Mouse (Mus musculus): ENCODE measurements around the gene Sf3a1.

DNA sequence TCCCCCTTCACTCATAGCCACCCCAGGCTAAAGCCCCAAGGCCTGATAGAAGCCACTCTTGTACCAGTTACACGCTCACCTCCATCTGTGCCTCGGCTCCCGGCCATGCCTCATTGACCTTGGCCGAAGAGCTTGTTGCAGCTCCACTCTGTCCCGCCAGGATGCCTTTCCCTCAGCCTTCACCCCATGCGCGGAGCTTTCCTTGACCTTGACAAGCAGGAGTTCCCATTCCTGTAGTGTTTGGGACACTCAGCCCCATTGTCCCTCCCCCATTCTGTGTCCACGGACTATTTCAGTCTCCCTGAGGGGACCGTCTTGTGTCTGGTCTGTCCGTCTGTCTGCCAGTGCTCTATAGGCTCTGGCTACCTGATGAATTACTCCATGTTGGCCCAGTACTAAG, 53.0 kb downstream of the Sf3a1 start:
- TF ChIP-seq ZC3H11A (IDR thresholded peaks at IDR 0.05; ENCODE audit: low read depth, low read length) (no peak), CTCF (IDR thresholded peaks at IDR 0.05 in 2 of 3, conservative IDR thresholded peaks at IDR 0.05 in 1 of 3; ENCODE audit: control insufficient read depth in 1 of 3, insufficient read depth in 1 of 3, low read depth in 2 of 3, low read length in 3 of 3, poor library complexity in 1 of 3, severe bottlenecking in 1 of 3) (no peak), POLR2A (IDR thresholded peaks at IDR 0.05; ENCODE audit: control insufficient read depth in 1 of 2, insufficient read depth in 1 of 2, low read depth in 1 of 2, low read length in 2 of 2, poor library complexity in 1 of 2) (no peak)
